Mouse (Mus musculus) bone marrow, adult 2 months (tissue): ENCODE results near the gene Rtp1. TPM values are rescaled to one million over a fixed set of nuclear protein-coding genes. Genes with fewer than 3 reads are reported as not detected.

Source experiments
- H3K27ac ChIP-seq: fragments of 200-500 bp; 2 replicates; pipeline ENCODE4 v1.5.1; 2012; ENCODE audit warnings: low read depth, mild to moderate bottlenecking, control low read depth, inconsistent platforms, low read length; ENCODE audit not compliant: control insufficient read depth, poor library complexity, insufficient read depth
- H3K4me1 ChIP-seq: fragments of 200-500 bp; 2 replicates; pipeline ENCODE4 v1.6.1; 2011; ENCODE audit warnings: low read length; ENCODE audit not compliant: control insufficient read depth, insufficient read depth
- H3K4me3 ChIP-seq: fragments of 200-500 bp; replicated peaks from 2 replicates; pipeline ENCODE3; 2011; ENCODE audit warnings: mild to moderate bottlenecking, low read depth, low read length, control low read depth; ENCODE audit not compliant: control insufficient read depth
- CTCF ChIP-seq: fragments of 200-500 bp; IDR thresholded peaks from 2 replicates; pipeline ENCODE4 v1.5.1; 2011; ENCODE audit warnings: low read length, control low read depth; ENCODE audit not compliant: control insufficient read depth, insufficient read depth
- POLR2A ChIP-seq: fragments of 200-500 bp; IDR thresholded peaks from 2 replicates; pipeline ENCODE4 v1.6.1; 2011; ENCODE audit warnings: low read depth, mild to moderate bottlenecking, control low read depth, low read length, borderline replicate concordance; ENCODE audit not compliant: control insufficient read depth
- WGBS: fragments of 180-500 bp; shearing (Covaris S2); methylation state at CpG from one replicate; pipeline ENCODE4 v1.1.7; 2018; 5-methylcytosine and 5-hydroxymethylcytosine counted together
- polyA plus RNA-seq: library from polyadenylated mRNA; stranded (reverse); fragments of >200 nt; gene quantifications from 2 replicates; pipeline ENCODE4 v1.2.4, GENCODE M21; 2011; ENCODE audit warnings: low replicate concordance; ENCODE audit not compliant: missing spikeins, insufficient read depth, insufficient read length

The Rtp1 gene
- polyA plus RNA-seq, result not detected in 2 replicates

- Histone ChIP-seq H3K27ac (no peak within 1 kb of the TSS), H3K4me3 (no peak within 1 kb of the TSS), H3K4me1 (no peaks in the 10 kb centered on the region)
- 85% methylated on average over 7 of the region's 7 CpGs for WGBS
- TF ChIP-seq POLR2A (no peak), CTCF (no peak)
Measured at GRCm38 (mm10) chr16:23428647-23429319, at the start of gene Rtp1. TSS of gene Rtp1 (plus strand) at chr16:23429133.

GRCm38 (mm10) chr16:23379536-23380230 is 49.2 kb upstream of the Rtp1 start:
- TF ChIP-seq CTCF (no peak), POLR2A (no peak)
- 71% methylated on average over 3 of the region's 3 CpGs for WGBS
- no peak overlapping the region for H3K27ac ChIP-seq
- H3K4me1 ChIP-seq, result peaks cover 1% of the 10 kb centered on the region; the same call in 1 of the 2 replicates
- no peak overlapping the region for H3K4me3 ChIP-seq

- TF ChIP-seq POLR2A, result no peak
- TF ChIP-seq CTCF, result no peak
- H3K4me3 ChIP-seq, result no peak overlapping the region
- no peaks in the 10 kb centered on the region; the same call in 1 of the 2 replicates for H3K4me1 ChIP-seq
- no peak overlapping the region for H3K27ac ChIP-seq
Measured at GRCm38 (mm10) chr16:23384304-23384703, 44.6 kb upstream of the Rtp1 start.

GRCm38 (mm10) chr16:23397931-23398330 is 31.0 kb upstream of the Rtp1 start:
- Histone ChIP-seq H3K27ac (no peak overlapping the region), H3K4me1 (no peaks in the 10 kb centered on the region), H3K4me3 (no peak overlapping the region)
- WGBS, result 53% methylated on average over 5 of the region's 5 CpGs
- no peak for TF ChIP-seq CTCF
- no peak for TF ChIP-seq POLR2A

- 25% methylated on average over 4 of the region's 4 CpGs for WGBS
- Histone ChIP-seq H3K4me1 (no peaks in the 10 kb centered on the region), H3K27ac (no peak overlapping the region), H3K4me3 (no peak overlapping the region)
- TF ChIP-seq CTCF (no peak), POLR2A (no peak)
Measured at GRCm38 (mm10) chr16:23401463-23401862, 27.5 kb upstream of the Rtp1 start.

GRCm38 (mm10) chr16:23401959-23402358 is 27.0 kb upstream of the Rtp1 start:
- no peak for TF ChIP-seq POLR2A
- TF ChIP-seq CTCF, result no peak
- Histone ChIP-seq H3K27ac (no peak overlapping the region), H3K4me3 (no peak overlapping the region), H3K4me1 (no peaks in the 10 kb centered on the region)
- WGBS, result 37% methylated on average over 3 of the region's 3 CpGs

GRCm38 (mm10) chr16:23403008-23403755 is 25.8 kb upstream of the Rtp1 start:
- 56% methylated on average over 8 of the region's 8 CpGs for WGBS

GRCm38 (mm10) chr16:23412930-23413329 is 16.0 kb upstream of the Rtp1 start:
- no peak for TF ChIP-seq CTCF
- no peak for TF ChIP-seq POLR2A
- WGBS, result 68% methylated on average over 6 of the region's 6 CpGs
- H3K4me3 ChIP-seq, result no peak overlapping the region
- H3K4me1 ChIP-seq, result no peaks in the 10 kb centered on the region
- H3K27ac ChIP-seq, result no peak overlapping the region

More at GRCm38 (mm10) chr16:23403008-23403755, 25.8 kb upstream of the Rtp1 start:
- H3K4me1 ChIP-seq, result no peaks in the 10 kb centered on the region
- TF ChIP-seq POLR2A, result no peak
- peak; percentile 29; the same call in 1 of the 2 replicates for TF ChIP-seq CTCF
- H3K27ac ChIP-seq, result no peak overlapping the region
- no peak overlapping the region for H3K4me3 ChIP-seq
